Mouse (Mus musculus) midbrain, postnatal 0 days (tissue): ENCODE results near the gene Igsf6. TPM values are rescaled to one million over a fixed set of nuclear protein-coding genes. Genes with fewer than 3 reads are reported as not detected.

Source experiments
- ATAC-seq: fragments of 200-750 bp; cut with Nextera tagmentation; 2 replicates; pipeline ENCODE4 v1.8.0; 2017; ENCODE audit warnings: moderate number of reproducible peaks, mild to moderate bottlenecking, moderate TSS enrichment, moderate library complexity; ENCODE audit not compliant: low FRiP score
- DNase-seq: peaks from one replicate; pipeline ENCODE4 v3.0.0-alpha.2; 2015; ENCODE audit warnings: low spot score
- H3K27ac ChIP-seq: fragments of 300-500 bp; sonication (generic); 2 replicates; pipeline ENCODE4 v1.5.1; 2014; ENCODE audit warnings: low read depth, mild to moderate bottlenecking, low read length, mixed read lengths
- H3K27me3 ChIP-seq: fragments of 300-500 bp; sonication (generic); 2 replicates; pipeline ENCODE4 v1.6.1; 2014; ENCODE audit warnings: low read length, control low read depth, mixed read lengths; ENCODE audit not compliant: insufficient read depth
- H3K36me3 ChIP-seq: fragments of 300-500 bp; sonication (generic); 2 replicates; pipeline ENCODE4 v1.6.1; 2014; ENCODE audit warnings: low read length, control low read depth, mixed read lengths; ENCODE audit not compliant: insufficient read depth
- H3K4me1 ChIP-seq: fragments of 300-500 bp; sonication (generic); 2 replicates; pipeline ENCODE4 v1.6.1; 2014; ENCODE audit warnings: mild to moderate bottlenecking, control low read depth, antibody characterized with exemption, low read length, mixed read lengths; ENCODE audit not compliant: insufficient read depth
- H3K4me2 ChIP-seq: fragments of 300-500 bp; sonication (generic); 2 replicates; pipeline ENCODE4 v1.6.1; 2014; ENCODE audit warnings: low read depth, mild to moderate bottlenecking, low read length, mixed read lengths; ENCODE audit not compliant: poor library complexity, severe bottlenecking
- H3K4me3 ChIP-seq: fragments of 300-500 bp; sonication (generic); 2 replicates; pipeline ENCODE4 v1.5.1; 2014; ENCODE audit warnings: low read depth, mild to moderate bottlenecking, low read length, moderate library complexity
- H3K9ac ChIP-seq: fragments of 300-500 bp; sonication (generic); replicated peaks from 2 replicates; pipeline ENCODE4 v1.6.1; 2014; ENCODE audit warnings: mild to moderate bottlenecking, low read length, moderate library complexity, mixed read lengths; ENCODE audit not compliant: poor library complexity, severe bottlenecking
- H3K9me3 ChIP-seq: fragments of 300-500 bp; sonication (generic); 2 replicates; pipeline ENCODE4 v1.6.1; 2016; ENCODE audit warnings: low read length, control low read depth
- CTCF ChIP-seq: IDR thresholded peaks from 2 replicates; pipeline ENCODE4 v1.5.1; 2016; ENCODE audit warnings: antibody characterized with exemption, mild to moderate bottlenecking
- WGBS: fragments of 180-500 bp; shearing (Covaris S2); extraction: QIAGEN DNeasy Blood & Tissue Kit; methylation state at CpG from one replicate; pipeline ENCODE4 v1.1.7; 2014; 5-methylcytosine and 5-hydroxymethylcytosine counted together
- polyA plus RNA-seq: library from polyadenylated mRNA; unstranded; fragments of >200 nt; fragmentation: Nextera tagmentation; extraction: Ambion mirVana; gene quantifications from 2 replicates; pipeline ENCODE4 v1.2.1, GENCODE M21; 2015
- total RNA-seq: library from RNA; depleted of rRNA; stranded (reverse); fragments of >200 nt; gene quantifications from 2 replicates; pipeline ENCODE4 v1.2.3, GENCODE M21; 2014

The Igsf6 gene
- total and polyA plus RNA-seq, 2 experiments from 2014 or later = 0.63 to 0.77 TPM

DNA sequence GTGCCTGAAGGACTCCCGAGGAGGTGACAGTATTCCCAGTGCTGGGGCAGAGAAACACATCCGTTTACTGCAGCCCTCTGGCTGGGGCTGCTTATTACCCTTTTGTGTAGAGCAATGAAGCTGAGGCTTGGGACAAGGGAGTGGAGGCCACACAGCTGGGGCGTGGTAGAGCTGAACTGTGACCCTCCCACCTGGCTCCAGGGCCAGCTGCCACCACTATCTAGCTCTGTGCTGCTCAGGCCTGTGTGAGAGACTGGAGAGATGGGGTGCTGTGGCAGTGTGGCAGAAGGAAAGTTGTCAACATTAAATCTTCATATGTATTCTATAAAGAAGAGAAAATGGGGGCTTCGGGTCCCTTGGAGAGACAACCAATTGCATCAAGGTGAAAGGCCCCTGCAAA, 18.7 kb upstream of the Igsf6 start:
- H3K36me3 ChIP-seq = no peaks in the 10 kb centered on the region
- H3K4me1 ChIP-seq = 0 out of 2 replicates have a peak, but pooled peaks cover 4% of the 10 kb centered on the region
- no peak overlapping the region for H3K4me3 ChIP-seq
- no peaks in the 10 kb centered on the region for H3K27me3 ChIP-seq
- 79% methylated on average over 4 of the region's 4 CpGs for WGBS
- DNase-seq = no peak
- no peak overlapping the region for H3K9ac ChIP-seq
- ATAC-seq = no peak
- H3K4me2 ChIP-seq = no peak overlapping the region
- no peaks in the 10 kb centered on the region for H3K9me3 ChIP-seq
- no peak overlapping the region for H3K27ac ChIP-seq
- no peak for TF ChIP-seq CTCF

DNA sequence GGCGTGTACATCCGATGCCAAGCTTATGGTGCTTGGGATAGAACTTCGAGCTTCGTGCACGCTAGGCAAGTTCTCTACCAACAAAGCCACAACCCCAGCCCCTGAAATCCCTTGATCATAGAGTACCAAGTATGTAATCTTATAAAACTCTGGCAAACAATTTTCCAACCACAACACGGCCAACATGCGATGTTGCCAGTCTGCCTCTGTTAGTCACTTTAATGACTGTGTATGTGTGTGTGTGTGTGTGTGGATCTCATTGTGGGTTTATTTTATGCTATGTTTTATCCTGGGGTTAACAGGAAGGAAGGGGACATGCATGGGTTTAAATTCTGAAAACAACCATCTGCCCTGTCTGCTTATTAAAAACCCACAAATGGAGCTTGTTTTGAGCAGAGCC, 16.4 kb upstream of the Igsf6 start:
- H3K9me3 ChIP-seq = no peaks in the 10 kb centered on the region
- H3K9ac ChIP-seq = no peak overlapping the region
- no peaks in the 10 kb centered on the region for H3K36me3 ChIP-seq
- no peaks in the 10 kb centered on the region for H3K27me3 ChIP-seq
- H3K4me3 ChIP-seq = no peak overlapping the region
- ATAC-seq = no peak
- no peak for TF ChIP-seq CTCF
- no peak overlapping the region for H3K27ac ChIP-seq
- 91% methylated on average over 7 of the region's 7 CpGs for WGBS
- H3K4me1 ChIP-seq = 0 out of 2 replicates have a peak, but pooled peaks cover 4% of the 10 kb centered on the region
- no peak overlapping the region for H3K4me2 ChIP-seq
- no peak for DNase-seq

DNA sequence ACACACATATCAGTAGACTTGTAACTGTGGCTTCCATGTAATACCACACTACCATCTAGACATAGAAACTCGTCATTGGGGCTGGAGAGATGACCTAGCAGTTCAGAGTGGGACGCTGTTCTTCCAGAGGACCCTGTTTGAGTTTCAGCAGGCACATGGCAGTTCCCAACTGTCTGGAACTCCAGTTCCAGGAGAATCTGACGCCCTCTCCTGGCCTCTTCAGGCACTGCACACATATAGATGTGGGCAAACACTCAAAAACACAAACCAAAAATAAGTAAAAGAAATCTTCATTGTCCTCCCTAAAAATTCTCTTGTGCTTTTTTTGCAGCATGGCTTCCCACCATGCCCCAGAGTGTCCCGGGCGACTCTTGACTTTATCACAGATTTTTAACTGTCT, 14.4 kb upstream of the Igsf6 start:
- DNase-seq (no peak), ATAC-seq (no peak)
- 79% methylated on average over 5 of the region's 5 CpGs for WGBS
- H3K9ac ChIP-seq = no peak overlapping the region
- 0 out of 2 replicates have a peak, but pooled peaks cover 4% of the 10 kb centered on the region for H3K4me1 ChIP-seq
- TF ChIP-seq CTCF = peak; percentile 31; the same call in 1 of the 2 replicates
- no peaks in the 10 kb centered on the region for H3K36me3 ChIP-seq
- H3K27me3 ChIP-seq = no peaks in the 10 kb centered on the region
- H3K4me2 ChIP-seq = no peak overlapping the region
- no peaks in the 10 kb centered on the region for H3K9me3 ChIP-seq
- H3K4me3 ChIP-seq = no peak overlapping the region
- H3K27ac ChIP-seq = no peak overlapping the region

DNA sequence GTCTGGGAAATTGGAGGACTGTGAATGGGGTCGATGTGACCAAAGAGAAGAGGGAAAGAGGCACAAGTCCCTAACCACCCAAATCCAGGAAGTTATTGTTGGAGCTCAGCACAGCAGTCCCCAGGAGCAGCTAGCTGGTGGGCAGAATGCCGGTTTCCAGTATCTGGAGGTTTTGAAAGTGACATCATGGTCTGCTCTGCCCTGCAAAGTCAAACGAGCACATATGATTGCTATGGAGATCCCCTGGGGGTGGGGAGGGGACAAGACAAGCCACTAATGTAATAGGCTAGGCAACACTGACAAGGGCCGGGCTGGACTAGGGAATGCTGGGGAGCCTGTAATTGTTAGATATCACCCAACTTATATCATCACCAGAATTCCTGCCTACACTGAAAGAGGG, 11.1 kb upstream of the Igsf6 start:
- Histone ChIP-seq H3K27ac (no peak overlapping the region), H3K4me3 (no peak overlapping the region), H3K36me3 (no peaks in the 10 kb centered on the region), H3K4me2 (no peak overlapping the region), H3K4me1 (0 out of 2 replicates have a peak, but pooled peaks cover 4% of the 10 kb centered on the region), H3K27me3 (no peaks in the 10 kb centered on the region), H3K9ac (no peak overlapping the region), H3K9me3 (no peaks in the 10 kb centered on the region)
- DNase-seq (peak; percentile 32), ATAC-seq (no peak)
- TF ChIP-seq CTCF = no peak
- 22% methylated on average over 4 of the region's 4 CpGs for WGBS

DNA sequence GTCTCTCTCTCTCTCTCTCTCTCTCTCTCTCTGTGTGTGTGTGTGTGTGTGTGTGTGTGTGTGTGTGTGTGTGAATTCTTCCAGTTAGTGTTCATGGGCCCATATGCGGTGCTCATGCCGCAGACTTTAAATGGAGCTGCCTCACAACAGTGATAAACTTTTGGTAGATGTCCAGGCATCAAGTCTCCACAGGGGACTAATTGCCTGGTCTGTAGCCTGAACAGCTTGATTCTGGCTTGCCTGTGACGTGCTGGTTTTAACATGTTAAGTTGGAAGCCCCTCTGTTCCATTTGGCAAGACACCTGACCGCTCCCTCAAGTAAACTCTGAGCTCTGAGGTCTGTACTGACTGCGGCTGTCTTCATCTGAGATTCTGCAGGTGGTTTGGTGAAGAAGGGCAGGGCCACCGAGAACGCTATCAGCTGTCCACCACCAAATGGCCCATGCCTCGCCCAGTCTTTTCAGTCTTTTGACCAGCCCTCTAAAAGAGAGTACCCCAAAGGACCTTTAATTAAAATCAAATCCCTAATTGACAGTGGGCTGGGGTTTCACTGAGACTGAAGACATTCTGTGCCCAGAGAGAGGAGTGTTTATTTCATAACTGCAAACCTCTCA, 10.6 kb upstream of the Igsf6 start:
- WGBS = 72% methylated on average over 8 of the region's 8 CpGs
- Histone ChIP-seq H3K36me3 (no peaks in the 10 kb centered on the region), H3K4me2 (no peak overlapping the region), H3K27me3 (no peaks in the 10 kb centered on the region), H3K27ac (no peak overlapping the region), H3K4me1 (0 out of 2 replicates have a peak, but pooled peaks cover 4% of the 10 kb centered on the region), H3K9ac (no peak overlapping the region), H3K4me3 (no peak overlapping the region), H3K9me3 (no peaks in the 10 kb centered on the region)
- ATAC-seq (no peak), DNase-seq (peak; percentile 31)
- TF ChIP-seq CTCF = no peak

DNA sequence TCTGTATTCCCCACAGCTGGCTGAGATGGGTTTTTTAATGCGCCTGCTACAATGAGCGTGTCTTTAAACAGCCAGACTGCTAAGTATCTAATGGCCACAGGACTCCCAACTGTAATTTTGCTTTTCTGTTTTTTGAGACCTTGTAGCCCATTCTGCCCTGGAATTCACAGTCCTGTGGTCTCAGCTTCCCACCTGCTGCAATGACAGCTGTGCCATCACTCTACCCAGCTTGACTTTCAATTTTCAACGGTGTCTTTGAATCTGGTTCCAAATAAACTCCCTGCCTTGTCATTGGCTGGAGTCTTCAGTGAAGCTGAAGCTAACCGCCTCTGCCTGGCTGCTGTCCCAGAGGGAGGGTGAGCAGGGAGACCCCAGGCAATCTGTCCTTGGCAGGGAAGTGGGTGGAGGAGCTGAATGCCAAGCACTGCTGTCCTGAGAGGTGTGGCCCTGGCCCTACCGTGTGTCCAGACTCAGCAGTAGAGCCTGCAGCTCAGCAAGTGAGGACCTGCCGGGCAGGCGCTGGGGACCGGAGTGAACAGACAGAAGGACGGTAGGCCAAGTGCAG, 8.7 kb upstream of the Igsf6 start:
- Histone ChIP-seq H3K27me3 (no peaks in the 10 kb centered on the region), H3K9ac (no peak overlapping the region), H3K4me3 (no peak overlapping the region), H3K36me3 (no peaks in the 10 kb centered on the region), H3K9me3 (no peaks in the 10 kb centered on the region), H3K4me2 (no peak overlapping the region), H3K27ac (no peak overlapping the region), H3K4me1 (no peaks in the 10 kb centered on the region)
- DNase-seq = peak; percentile 79
- TF ChIP-seq CTCF = no peak
- WGBS = 63% methylated on average over 9 of the region's 9 CpGs
- peak; percentile 53 for ATAC-seq
